15 mouse cellular contexts compared by ENCODE assay signal in the genomic region with DNA sequence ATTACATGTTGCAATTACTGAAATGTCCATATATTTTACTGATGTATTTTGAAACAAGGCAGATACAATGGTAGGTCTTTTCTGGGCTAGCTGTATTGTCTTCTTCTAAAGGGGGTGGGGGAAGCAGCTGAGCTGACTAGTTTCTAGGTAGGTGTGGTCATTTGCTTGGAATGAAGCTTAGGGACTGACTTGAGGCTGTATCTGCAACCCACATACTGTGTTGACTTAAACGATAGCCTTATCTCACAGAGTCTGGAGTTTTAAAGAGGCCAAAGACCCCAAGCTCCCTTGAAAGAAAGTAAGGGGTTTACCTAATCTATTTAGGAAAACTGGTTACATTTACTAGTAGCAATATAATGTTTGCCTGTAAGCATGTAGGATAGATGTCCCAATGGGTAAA. TPM values are rescaled to one million over a fixed set of nuclear protein-coding genes. Genes with fewer than 3 reads are reported as not detected.
DNase-seq lines count a peak whose midpoint lies in the region; ATAC-seq lines count a peak whose summit lies in the region.
"Had no signal": no experiment of that assay in that cellular context is flagged by ENCODE, and none has a peak within 500 bp of the region (broad histone marks: within the 10 kb centered on the region; RNA-seq: fewer than 3 reads in every experiment).

No protein-coding gene starts in this region.

- no peaks in the 10 kb centered on the region for H3K9me3 ChIP-seq in heart, embryonic 10.5 days
- no peaks in the 10 kb centered on the region for H3K9me3 ChIP-seq in kidney, embryonic 15.5 days (replicated peaks)
- H3K9me3 ChIP-seq in kidney, embryonic 14.5 days (ENCODE audit: control insufficient read depth, low read length), result no peaks in the 10 kb centered on the region
- H3K9me3 ChIP-seq in liver, embryonic 13.5 days (replicated peaks), result no peaks in the 10 kb centered on the region
- H3K9me3 ChIP-seq: forebrain, embryonic 13.5 days; limb, embryonic 12.5 days had no signal

- H3K36me3 ChIP-seq in heart, embryonic 10.5 days, result 0 out of 2 replicates have a peak, but pooled peaks cover 4% of the 10 kb centered on the region
- H3K36me3 ChIP-seq in kidney, embryonic 15.5 days, result no peaks in the 10 kb centered on the region
- no peaks in the 10 kb centered on the region for H3K36me3 ChIP-seq in kidney, embryonic 14.5 days (ENCODE audit: control insufficient read depth, insufficient read depth, low read length)
- peaks cover 35% of the 10 kb centered on the region for H3K36me3 ChIP-seq in liver, embryonic 13.5 days
- H3K36me3 ChIP-seq: limb, embryonic 12.5 days had no signal

- H3K27ac ChIP-seq in heart, embryonic 10.5 days, result peak overlapping the region; percentile 56; the same call in 1 of the 2 replicates
- no peak overlapping the region for H3K27ac ChIP-seq in kidney, embryonic 15.5 days
- H3K27ac ChIP-seq in kidney, embryonic 14.5 days (ENCODE audit: low read depth, low read length), result no peak overlapping the region
- H3K27ac ChIP-seq in liver, embryonic 13.5 days, result peak overlapping the region; percentile 97
- H3K27ac ChIP-seq: forebrain, embryonic 13.5 days; limb, embryonic 12.5 days; stomach, postnatal 0 days had no signal

- H3K9ac ChIP-seq in kidney, embryonic 15.5 days, result no peak overlapping the region
- H3K9ac ChIP-seq in kidney, embryonic 14.5 days (ENCODE audit: low read depth, low read length), result no peak overlapping the region
- H3K9ac ChIP-seq in liver, embryonic 13.5 days, result peak overlapping the region; percentile 90
- H3K9ac ChIP-seq: forebrain, embryonic 13.5 days; limb, embryonic 12.5 days had no signal

- H3K4me1 ChIP-seq in heart, embryonic 10.5 days, result peaks cover 43% of the 10 kb centered on the region
- H3K4me1 ChIP-seq in kidney, embryonic 15.5 days, result peaks cover 31% of the 10 kb centered on the region
- H3K4me1 ChIP-seq in kidney, embryonic 14.5 days (ENCODE audit: control insufficient read depth, insufficient read depth, low read length), result 0 out of 2 replicates have a peak, but pooled peaks cover 8% of the 10 kb centered on the region
- peaks cover 75% of the 10 kb centered on the region for H3K4me1 ChIP-seq in liver, embryonic 13.5 days (replicated peaks)

- 5% methylated on average over 1 of the region's 1 CpGs for WGBS in heart, embryonic 10.5 days
- 53% methylated on average over 1 of the region's 1 CpGs for WGBS in kidney, embryonic 15.5 days
- 58% methylated on average over 1 of the region's 1 CpGs for WGBS in kidney, embryonic 14.5 days
- 2% methylated on average over 1 of the region's 1 CpGs for WGBS in liver, embryonic 13.5 days (ENCODE audit: insufficient replicate concordance)

- H3K4me3 ChIP-seq in heart, embryonic 10.5 days, result peak overlapping the region; percentile 85
- no peak overlapping the region for H3K4me3 ChIP-seq in kidney, embryonic 15.5 days (replicated peaks)
- no peak overlapping the region for H3K4me3 ChIP-seq in kidney, embryonic 14.5 days (ENCODE audit: low read length)
- H3K4me3 ChIP-seq in liver, embryonic 13.5 days (replicated peaks), result peak overlapping the region; percentile 83
- H3K4me3 ChIP-seq: forebrain, embryonic 13.5 days; limb, embryonic 12.5 days had no signal

- H3K27me3 ChIP-seq in heart, embryonic 10.5 days (ENCODE audit: insufficient read depth, poor library complexity, severe bottlenecking), result no peaks in the 10 kb centered on the region
- H3K27me3 ChIP-seq in kidney, embryonic 15.5 days, result 0 out of 2 replicates have a peak, but pooled peaks cover 3% of the 10 kb centered on the region
- no peaks in the 10 kb centered on the region for H3K27me3 ChIP-seq in kidney, embryonic 14.5 days (ENCODE audit: control insufficient read depth, insufficient read depth, low read length)
- H3K27me3 ChIP-seq in liver, embryonic 13.5 days, result no peaks in the 10 kb centered on the region

- ATAC-seq in kidney, embryonic 15.5 days (replicated peaks; ENCODE audit: low FRiP score), result no peak
- no peak for ATAC-seq in kidney, embryonic 14.5 days (ENCODE audit: low FRiP score, low TSS enrichment)
- peak; percentile 63 for ATAC-seq in liver, embryonic 13.5 days (ENCODE audit: low read depth)
- ATAC-seq: forebrain, embryonic 13.5 days had no signal

- no peak for DNase-seq in heart, embryonic 10.5 days (ENCODE audit: low spot score)
- DNase-seq in heart, postnatal 36 days, result no peak
- DNase-seq in c-Kit-negative CD71-positive TER-119-positive erythroid progenitor cells, embryonic 14.5 days (ENCODE audit: low read depth, low spot score), result peak; percentile 53
- peak; percentile 57 for DNase-seq in liver, embryonic 13.5 days
- no peak for DNase-seq in frontal cortex, postnatal 25 days (ENCODE audit: low spot score in 2 of 2)
- no peak for DNase-seq in right cerebral cortex, postnatal 14 days
- DNase-seq: adrenal gland, postnatal 10 days; cerebellum, postnatal 14 days; heart, adult 11 months; kidney, postnatal 4 days had no signal

- intact Hi-C loops in heart, postnatal 36 days (cut with DNase I), result no loop called here

- H3K4me2 ChIP-seq in kidney, embryonic 15.5 days, result 0 out of 2 replicates have a peak overlapping the region, but pooled peaks have one; percentile 15
- no peak overlapping the region for H3K4me2 ChIP-seq in kidney, embryonic 14.5 days (replicated peaks; ENCODE audit: low read depth, low read length)
- peak overlapping the region; percentile 96 for H3K4me2 ChIP-seq in liver, embryonic 13.5 days
- H3K4me2 ChIP-seq: forebrain, embryonic 13.5 days; limb, embryonic 12.5 days had no signal

RNA-seq across cellular contexts. Expression of a gene that starts 2.9 kb away (rescaled TPM):
- 47.7 and 49.2 TPM in 2 replicates for polyA plus RNA-seq in heart, embryonic 10.5 days (2016; fragmentation: Nextera tagmentation; extraction: Ambion mirVana)
- 1 to 10 TPM; 5.3 to 6.0 TPM for total RNA-seq in heart, postnatal 36 days (2021)
- 15.3 and 16.7 TPM in 2 replicates for polyA plus RNA-seq in kidney, embryonic 15.5 days (2015; fragmentation: Nextera tagmentation; extraction: Ambion mirVana)
- polyA plus RNA-seq in kidney, embryonic 14.5 days (2014; fragmentation: Nextera tagmentation; extraction: Ambion mirVana), result 9.5 and 15.2 TPM in 2 replicates
- 61.3 and 76.0 TPM in 2 replicates for polyA plus RNA-seq in liver, embryonic 13.5 days (2015; fragmentation: Nextera tagmentation; extraction: Ambion mirVana)

Comparison
In these comparisons a context has a peak if more than half of its experiments do, and no peak if none do; other contexts are left out.
1. DNase-seq: peak in c-Kit-negative CD71-positive TER-119-positive erythroid progenitor cells, embryonic 14.5 days (single experiment) and liver, embryonic 13.5 days (single experiment); none in heart, embryonic 10.5 days (single experiment), heart, postnatal 36 days (0 of 2), frontal cortex, postnatal 25 days (0 of 2) and right cerebral cortex, postnatal 14 days (single experiment).
2. H3K27ac ChIP-seq: peak in heart, embryonic 10.5 days (single experiment) and liver, embryonic 13.5 days (single experiment); none in kidney, embryonic 15.5 days (single experiment) and kidney, embryonic 14.5 days (single experiment).
3. H3K4me3 ChIP-seq: peak in heart, embryonic 10.5 days (single experiment) and liver, embryonic 13.5 days (single experiment); none in kidney, embryonic 15.5 days (single experiment) and kidney, embryonic 14.5 days (single experiment).